Mouse (Mus musculus): ENCODE measurements at regions not wholly inside any gene's neighbourhood (a gene's known extent, or its start where the extent isn't known, plus 50 kb on each side); places are given as distances from the start of the nearest gene placed in this dataset.
A peak's percentile ranks its signal among the peaks of the same experiment; 100 is the strongest.

DNA sequence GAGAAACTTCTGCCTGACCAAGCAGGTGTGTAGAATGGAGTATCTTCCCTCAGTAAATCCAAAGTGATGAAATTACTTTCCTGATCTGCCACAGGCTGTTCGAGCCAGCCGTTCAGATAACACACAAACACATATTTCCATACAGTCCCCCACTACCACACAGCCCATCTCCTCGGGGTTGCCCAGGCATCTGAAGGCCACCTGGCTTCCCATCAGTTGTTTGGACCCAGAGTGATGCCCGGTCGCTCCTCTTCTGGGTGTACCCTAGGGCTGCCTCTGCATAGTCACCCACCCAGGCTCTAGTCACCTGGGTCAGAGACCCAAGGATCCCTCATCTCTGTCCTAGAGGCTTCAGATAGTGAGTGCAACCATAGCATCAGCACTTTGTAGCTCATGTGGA, 107.9 kb downstream of the CK137956 start:
- no peak for DNase-seq (ENCODE audit: low spot score in 2 of 2)

DNA sequence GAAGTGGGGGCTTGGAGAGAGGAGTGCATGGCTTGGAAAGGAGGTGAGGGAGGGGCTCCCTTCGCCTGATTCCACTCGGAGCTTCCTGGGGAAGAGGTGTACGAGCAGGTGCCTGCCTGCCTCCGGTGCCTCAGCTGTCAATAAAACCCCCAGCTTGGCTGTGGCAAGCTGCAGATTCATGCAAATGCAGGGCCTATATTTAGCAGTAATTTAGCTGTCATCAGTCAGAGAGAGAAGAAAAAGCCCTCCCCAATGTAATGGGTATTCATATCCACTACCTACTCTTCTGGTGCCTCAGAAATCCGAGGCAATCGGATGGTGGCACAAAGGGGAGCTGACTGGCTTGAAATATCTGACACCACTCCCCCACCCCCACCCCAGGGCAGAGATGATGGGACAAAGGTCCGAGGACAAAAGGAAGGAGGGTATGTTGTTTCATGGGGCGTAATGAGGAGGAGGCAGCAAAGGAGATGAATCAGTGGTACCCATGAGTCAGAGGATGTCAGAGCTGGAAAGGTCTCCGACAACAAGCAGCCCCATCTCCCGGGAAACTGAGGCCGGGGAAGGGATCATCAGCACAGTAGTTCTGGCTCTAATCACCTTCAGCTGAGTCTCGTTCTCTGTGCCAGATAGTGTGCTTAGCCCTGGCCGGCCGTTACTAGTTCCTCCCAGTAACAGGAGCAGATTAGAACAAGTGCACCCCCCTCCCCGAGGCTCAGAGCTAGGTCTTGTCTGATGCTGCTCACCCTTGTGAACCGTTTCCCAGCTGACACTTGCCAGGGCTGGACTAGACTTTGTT, 109.2 kb downstream of the CK137956 start:
- DNase-seq (ENCODE audit: low spot score in 2 of 2): peak; percentile 48 to 56

DNA sequence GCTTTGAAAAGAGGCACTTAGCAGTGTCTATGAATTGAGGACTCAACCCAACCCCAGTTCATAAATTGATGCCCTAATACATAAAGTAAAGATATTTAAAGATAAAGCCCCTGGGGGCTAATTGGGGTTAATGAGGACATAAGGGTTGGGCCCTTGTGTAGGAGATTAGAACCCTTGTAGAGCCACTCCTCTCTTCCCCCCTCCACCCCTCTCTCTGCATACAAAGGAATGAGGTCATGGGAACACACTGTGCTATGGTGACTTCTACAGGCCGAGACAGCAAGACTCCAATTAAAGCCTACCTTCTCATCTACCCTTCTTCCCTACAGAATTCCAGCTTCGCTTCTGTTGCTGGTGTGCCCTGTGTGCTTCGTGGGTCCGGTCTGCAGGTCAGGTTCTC, 110.5 kb downstream of the CK137956 start:
- DNase-seq (ENCODE audit: low spot score in 2 of 2): no peak

DNA sequence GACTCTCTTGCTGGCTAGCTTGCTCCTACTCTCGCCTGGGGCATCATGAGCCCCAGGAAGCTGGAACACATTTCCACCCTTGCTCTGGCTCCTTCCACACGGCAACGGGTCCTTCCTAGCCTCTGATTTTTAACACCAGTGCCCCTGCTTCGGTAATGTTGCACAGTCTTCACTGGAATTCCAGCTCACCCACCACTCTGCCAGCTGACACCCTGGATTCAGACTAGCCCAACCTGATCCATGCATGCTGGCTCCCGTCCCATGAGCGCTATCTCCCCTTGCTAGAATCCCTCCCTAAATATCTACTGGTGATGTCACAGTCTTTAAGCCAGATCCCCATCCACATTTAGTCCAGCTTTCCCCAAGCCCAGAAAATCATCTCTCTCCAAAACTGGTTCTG, 111.2 kb downstream of the CK137956 start:
- DNase-seq (ENCODE audit: low spot score in 2 of 2): no peak

DNA sequence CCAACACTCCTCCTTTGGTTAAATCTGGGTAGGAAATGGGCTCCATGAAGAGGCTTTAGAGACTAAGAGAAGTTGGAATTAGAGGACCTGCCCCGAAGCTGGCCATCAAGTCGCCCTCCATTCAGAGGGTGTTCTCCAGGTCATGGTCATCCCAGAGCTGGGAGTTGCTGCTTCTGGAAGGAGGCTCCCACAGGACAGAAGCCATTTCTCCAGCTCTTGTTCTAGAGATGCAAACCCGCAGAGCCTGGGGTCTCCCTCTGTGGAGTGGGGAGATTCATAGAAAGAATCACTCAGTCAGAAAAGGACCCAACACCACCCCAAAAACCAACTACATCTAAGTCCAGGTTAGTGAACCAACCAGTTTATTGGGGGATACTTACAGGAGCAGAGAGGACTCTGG, 112.2 kb downstream of the CK137956 start:
- no peak for DNase-seq (ENCODE audit: low spot score in 2 of 2)

DNA sequence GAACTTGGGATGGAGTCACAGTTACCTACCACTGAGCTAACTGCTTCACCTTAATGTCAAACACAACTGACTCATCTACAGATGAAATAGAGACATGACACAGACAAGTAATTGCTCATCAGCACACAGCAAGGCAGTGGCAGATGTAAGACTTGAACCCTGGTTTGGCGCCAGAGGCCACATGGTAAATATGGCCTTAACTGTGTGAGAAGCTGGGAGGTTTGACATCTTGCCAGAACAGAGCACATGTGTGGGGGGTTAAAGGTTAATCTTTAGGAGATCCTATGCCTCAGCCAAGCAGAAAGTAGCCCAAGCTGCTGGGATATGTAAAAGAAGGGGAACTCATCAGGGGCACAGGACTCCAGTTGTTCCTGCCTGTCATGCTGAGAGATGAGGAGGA, 114.9 kb downstream of the CK137956 start:
- DNase-seq (ENCODE audit: low spot score in 2 of 2): no peak

DNA sequence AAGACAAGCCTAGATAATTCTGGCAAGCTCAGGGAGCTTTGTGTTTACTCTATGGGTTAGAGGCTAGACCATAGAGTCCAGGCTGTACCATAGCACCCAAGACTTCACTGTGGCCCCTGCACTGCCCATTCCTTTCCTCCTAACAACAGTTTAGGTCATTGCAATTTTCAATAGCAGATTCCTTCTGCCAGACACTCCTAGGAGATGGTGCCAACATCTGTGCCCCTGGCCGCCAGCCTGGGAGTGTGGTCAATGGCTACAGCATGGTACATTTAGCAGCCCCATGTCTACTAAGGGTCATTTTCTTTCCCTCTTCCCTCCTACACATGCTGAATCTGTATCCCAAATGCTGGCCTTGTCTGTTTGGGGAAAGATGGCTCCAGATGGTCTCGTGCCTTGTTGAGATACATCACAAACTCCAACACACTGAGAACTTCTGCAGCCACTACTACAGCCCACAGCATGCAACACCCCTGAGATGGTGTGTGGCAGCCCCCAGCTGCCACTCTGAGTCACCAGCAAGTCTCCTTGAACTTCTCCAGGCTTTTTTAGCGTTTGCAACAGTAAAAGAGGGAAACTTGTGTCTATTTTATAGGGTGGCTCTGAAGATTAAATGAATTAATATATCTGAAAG, 115.9 kb downstream of the CK137956 start:
- DNase-seq (ENCODE audit: low spot score in 2 of 2): no peak

- DNase-seq (ENCODE audit: low spot score in 2 of 2): no peak
These were observed 121.4 kb downstream of the CK137956 start for GRCm38 (mm10) chr4:127849306-127849705.

- no peak for DNase-seq (ENCODE audit: low spot score in 2 of 2)
These were observed 124.4 kb downstream of the CK137956 start for GRCm38 (mm10) chr4:127846321-127846720.

DNA sequence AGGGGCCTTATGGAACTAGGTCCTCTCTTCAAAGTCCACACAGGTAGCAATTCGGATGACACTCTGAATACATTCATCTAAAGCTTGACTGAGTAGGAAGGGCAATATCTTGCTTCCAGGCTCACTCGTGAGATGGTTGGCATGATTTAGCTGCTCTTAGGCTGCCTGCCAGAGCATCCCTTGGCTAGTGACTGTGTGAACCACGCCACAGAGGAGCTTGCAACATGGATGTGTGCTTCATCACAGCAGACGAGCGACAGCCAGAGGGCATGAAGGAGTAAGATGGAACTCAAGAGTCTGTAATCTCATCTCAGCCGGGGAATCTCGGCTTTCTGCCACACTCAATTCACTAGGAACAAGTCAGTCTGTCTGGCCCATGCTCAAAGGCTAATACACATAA, 127.3 kb downstream of the CK137956 start:
- DNase-seq (ENCODE audit: low spot score in 2 of 2): no peak

- DNase-seq (ENCODE audit: low spot score in 2 of 2): peak in 1 of 2 experiments; percentile 40
These were observed 137.1 kb downstream of the CK137956 start for GRCm38 (mm10) chr4:127833668-127834067.

DNA sequence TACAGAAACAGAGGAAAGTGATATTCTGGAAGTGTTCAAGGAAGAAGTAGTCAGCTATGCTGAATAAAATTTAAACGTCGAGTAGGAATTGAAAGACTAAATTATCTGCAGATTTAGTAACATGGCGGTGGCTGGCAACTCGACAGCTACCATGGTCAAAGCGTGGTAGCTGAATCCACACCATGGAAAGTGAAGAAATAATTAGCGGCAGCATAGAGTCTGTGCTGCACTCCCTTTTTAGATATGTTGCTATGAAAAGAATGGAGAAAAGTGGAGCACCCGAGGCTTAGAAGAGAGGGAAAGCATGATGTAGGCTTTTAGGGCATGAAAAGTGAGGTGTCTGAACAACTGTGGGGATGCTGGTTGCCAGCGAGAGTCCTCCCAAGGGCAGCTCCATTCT, 143.8 kb downstream of the CK137956 start:
- DNase-seq (ENCODE audit: low spot score in 2 of 2): no peak

GRCm38 (mm10) chr4:127819501-127819900, 151.2 kb downstream of the CK137956 start:
- DNase-seq (ENCODE audit: low spot score in 2 of 2): no peak

- no peak for DNase-seq (ENCODE audit: low spot score in 2 of 2)
These were observed 151.7 kb downstream of the CK137956 start for GRCm38 (mm10) chr4:127819009-127819408.

DNA sequence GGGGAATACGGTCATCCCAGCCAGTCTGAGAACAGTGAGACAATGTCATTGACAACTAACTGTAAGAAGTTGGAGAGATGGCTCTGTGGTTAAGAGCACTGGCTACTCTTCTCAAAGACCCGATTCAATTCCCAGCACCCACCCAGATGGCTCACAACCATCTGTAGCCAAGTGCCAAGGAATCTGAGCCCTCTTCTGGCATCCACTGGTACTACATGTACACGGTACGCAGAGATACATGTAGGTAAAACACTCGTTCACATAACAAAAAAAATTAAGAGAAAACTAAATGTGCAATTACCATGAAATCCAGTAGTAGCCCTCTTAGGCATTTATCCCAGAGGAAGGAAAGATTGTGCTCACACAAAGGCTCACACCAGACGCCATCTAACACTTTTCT, 156.1 kb downstream of the CK137956 start:
- DNase-seq (ENCODE audit: low spot score in 2 of 2): no peak

- no peak for DNase-seq (ENCODE audit: low spot score in 2 of 2)
These were observed 158.7 kb downstream of the CK137956 start for GRCm38 (mm10) chr4:127812047-127812545.

- DNase-seq (ENCODE audit: low spot score in 2 of 2): no peak
These were observed 159.7 kb downstream of the CK137956 start for GRCm38 (mm10) chr4:127810899-127811510.

DNA sequence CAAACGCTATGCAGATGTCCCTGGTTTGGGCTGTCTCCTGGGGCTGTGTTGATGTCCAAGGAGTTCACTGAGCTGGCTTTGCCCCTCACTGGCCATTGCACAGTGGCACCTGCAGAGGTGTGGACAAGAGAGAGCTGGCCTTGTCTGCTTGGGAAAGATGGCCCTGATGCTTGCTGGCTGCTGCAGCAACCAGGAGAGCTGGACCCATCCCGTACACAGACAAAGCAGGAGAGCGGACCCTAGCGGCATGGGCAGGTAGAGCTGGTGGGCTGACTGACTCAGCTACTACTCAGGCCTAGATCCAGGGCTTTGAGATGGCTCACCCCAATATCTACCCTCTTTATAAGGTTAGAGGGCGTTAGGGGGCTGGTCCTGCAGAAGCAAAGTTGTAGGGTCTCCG, 161.7 kb downstream of the CK137956 start:
- no peak for DNase-seq (ENCODE audit: low spot score in 2 of 2)

- peak; percentile 10 to 18 for DNase-seq (ENCODE audit: low spot score in 2 of 2)
These were observed 181.5 kb downstream of the CK137956 start for GRCm38 (mm10) chr4:127789206-127789605.

DNA sequence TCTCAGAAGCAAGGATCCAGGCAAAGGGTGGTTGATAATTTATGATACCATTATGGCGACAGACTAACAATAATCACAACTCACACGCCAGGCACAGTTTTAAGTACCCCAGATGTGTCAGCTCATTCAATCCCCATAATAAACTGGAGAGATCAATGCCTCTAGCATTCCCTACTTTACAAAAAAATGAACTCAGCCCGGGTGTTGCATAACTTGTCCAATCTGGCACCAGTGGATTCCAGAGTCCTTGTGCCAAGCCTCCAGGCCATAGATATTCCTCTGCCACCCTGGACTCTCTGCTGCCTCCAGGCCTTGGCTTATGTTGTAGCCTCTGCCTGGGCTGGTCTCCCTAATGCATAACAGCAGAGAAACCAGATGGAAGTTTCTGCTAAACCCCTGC, 185.0 kb downstream of the CK137956 start:
- DNase-seq (ENCODE audit: low spot score in 2 of 2): no peak

DNA sequence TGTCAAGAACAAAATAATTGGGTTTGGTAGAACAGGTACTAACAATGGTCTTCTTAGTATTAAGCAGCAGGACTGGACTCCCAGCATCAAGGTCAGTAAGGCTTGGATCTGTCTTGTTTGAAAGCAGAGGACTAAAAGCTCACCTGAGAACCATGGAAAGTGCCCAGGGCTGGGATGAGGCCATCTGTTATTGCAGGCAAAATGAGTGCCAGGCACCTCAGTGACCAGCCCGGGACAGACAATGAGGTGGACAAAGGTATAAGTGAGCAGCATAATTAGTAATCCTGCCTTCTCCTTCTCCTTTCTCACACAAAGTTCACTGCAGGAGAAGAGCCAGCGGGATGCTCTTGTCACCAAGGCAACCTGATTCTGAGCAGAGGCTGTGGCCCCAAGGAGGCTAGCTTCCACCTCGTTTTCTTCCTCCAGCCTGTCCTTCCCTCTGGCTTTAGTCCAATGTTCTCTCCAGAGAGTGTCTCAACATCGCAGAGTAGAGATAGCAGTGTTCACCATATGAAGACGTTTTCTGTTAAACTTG, 198.7 kb downstream of the CK137956 start:
- no peak for DNase-seq (ENCODE audit: low spot score in 2 of 2)

- DNase-seq (ENCODE audit: low spot score in 2 of 2): peak; percentile 41 to 51
These were observed 207.0 kb downstream of the CK137956 start for GRCm38 (mm10) chr4:127763736-127764135.

All from layer of hippocampus, adult 8-10 months (tissue).